Mouse (Mus musculus): Measurements from ENCODE around the gene Tead1. TPM values are rescaled to one million over a fixed set of nuclear protein-coding genes. Genes with fewer than 3 reads are reported as not detected.

The Tead1 gene
- polyA plus RNA-seq, 1 experiment, result 18.8 TPM

DNA sequence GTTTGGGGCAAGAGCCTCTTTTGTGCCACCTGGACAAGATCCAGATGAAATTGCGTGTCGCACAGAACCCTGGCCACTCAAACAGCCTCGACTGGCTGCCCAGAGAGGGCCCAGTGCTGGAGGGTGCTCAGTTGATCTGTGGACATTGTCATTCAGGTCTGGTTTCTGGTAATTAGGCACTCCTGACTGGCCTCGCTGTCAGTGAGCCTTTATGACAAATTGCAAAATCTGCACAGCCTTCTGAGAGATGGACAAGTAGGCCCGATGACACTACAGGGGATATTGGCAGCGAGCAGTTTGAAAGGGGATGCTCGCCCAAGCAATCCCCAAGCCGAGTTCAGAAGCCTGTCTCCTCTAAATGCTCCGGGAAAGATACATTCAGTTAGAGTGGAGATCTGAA is 157.0 kb downstream of the Tead1 start:
- TF ChIP-seq MAX (IDR thresholded peaks at IDR 0.05; ENCODE audit: low read depth) (no peak), E2F4 (IDR thresholded peaks at IDR 0.05; ENCODE audit: insufficient read depth) (no peak), MYOG (IDR thresholded peaks at IDR 0.05; ENCODE audit: control insufficient read depth in 1 of 3, insufficient read depth in 1 of 3, insufficient read length in 2 of 3, low read depth in 2 of 3) (no peak), TCF3 (IDR thresholded peaks at IDR 0.05; ENCODE audit: insufficient read length, low read depth) (no peak), USF1 (IDR thresholded peaks at IDR 0.05; ENCODE audit: low read depth) (no peak), TCF12 (IDR thresholded peaks at IDR 0.05; ENCODE audit: insufficient read depth, poor library complexity, severe bottlenecking) (no peak), SRF (IDR thresholded peaks at IDR 0.05; ENCODE audit: control insufficient read depth, insufficient read length, low read depth) (no peak), POLR2AphosphoS2 (IDR thresholded peaks at IDR 0.05; ENCODE audit: insufficient read length, low read depth) (no peak), MYOD1 (IDR thresholded peaks at IDR 0.05; ENCODE audit: control insufficient read depth in 1 of 3, insufficient read length in 2 of 3, low read depth in 2 of 3) (no peak), REST (IDR thresholded peaks at IDR 0.05; ENCODE audit: insufficient read depth, insufficient read length) (no peak), POLR2A (IDR thresholded peaks at IDR 0.05; ENCODE audit: insufficient read length, low read depth) (no peak), CEBPB (IDR thresholded peaks at IDR 0.05; ENCODE audit: insufficient read depth, poor library complexity, severe bottlenecking) (no peak)
- H3K27me3 ChIP-seq (ENCODE audit: control insufficient read depth, insufficient read depth, insufficient read length), result no peaks in the 10 kb centered on the region
- H3K79me2 ChIP-seq (ENCODE audit: control insufficient read depth, insufficient read depth), result peaks cover 50% of the 10 kb centered on the region
- no peak overlapping the region for H3ac ChIP-seq (ENCODE audit: control insufficient read depth, insufficient read length)
- no peaks in the 10 kb centered on the region for H3K36me3 ChIP-seq (ENCODE audit: control insufficient read depth, insufficient read depth)
- no peak overlapping the region for H3K4me2 ChIP-seq (ENCODE audit: low read depth)
- no peak overlapping the region for H3K4me3 ChIP-seq

DNA sequence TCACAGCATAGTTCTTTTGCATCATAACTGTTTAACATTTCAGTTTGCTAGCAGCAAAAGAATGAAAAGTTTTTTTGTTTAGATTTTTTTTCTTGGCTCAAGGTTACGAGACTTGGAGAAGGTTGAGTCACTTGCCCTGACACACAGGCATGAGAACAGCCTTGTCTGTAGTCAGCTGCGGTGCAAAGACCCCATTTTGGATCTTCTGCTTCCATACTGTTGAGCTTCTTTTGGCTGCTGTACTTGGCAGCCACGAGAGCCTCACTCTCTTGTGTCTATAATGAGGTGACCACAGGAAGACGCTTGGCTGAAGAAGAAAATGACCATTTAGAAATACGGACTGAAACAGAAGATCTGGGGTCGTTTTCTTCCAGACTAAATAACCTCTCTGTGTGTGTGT is 159.0 kb downstream of the Tead1 start:
- Histone ChIP-seq H3K36me3 (ENCODE audit: control insufficient read depth, insufficient read depth) (no peaks in the 10 kb centered on the region), H3K79me2 (ENCODE audit: control insufficient read depth, insufficient read depth) (peaks cover 37% of the 10 kb centered on the region), H3K4me3 (no peak overlapping the region), H3ac (ENCODE audit: control insufficient read depth, insufficient read length) (no peak overlapping the region), H3K27me3 (ENCODE audit: control insufficient read depth, insufficient read depth, insufficient read length) (no peaks in the 10 kb centered on the region), H3K4me2 (ENCODE audit: low read depth) (no peak overlapping the region)
- TF ChIP-seq POLR2AphosphoS2 (IDR thresholded peaks at IDR 0.05; ENCODE audit: insufficient read length, low read depth) (no peak), CEBPB (IDR thresholded peaks at IDR 0.05; ENCODE audit: insufficient read depth, poor library complexity, severe bottlenecking) (no peak), E2F4 (IDR thresholded peaks at IDR 0.05; ENCODE audit: insufficient read depth) (no peak), SRF (IDR thresholded peaks at IDR 0.05; ENCODE audit: control insufficient read depth, insufficient read length, low read depth) (no peak), MYOG (IDR thresholded peaks at IDR 0.05; ENCODE audit: control insufficient read depth in 1 of 3, insufficient read depth in 1 of 3, insufficient read length in 2 of 3, low read depth in 2 of 3) (no peak), POLR2A (IDR thresholded peaks at IDR 0.05; ENCODE audit: insufficient read length, low read depth) (no peak), REST (IDR thresholded peaks at IDR 0.05; ENCODE audit: insufficient read depth, insufficient read length) (no peak), TCF3 (IDR thresholded peaks at IDR 0.05; ENCODE audit: insufficient read length, low read depth) (no peak), MYOD1 (IDR thresholded peaks at IDR 0.05; ENCODE audit: control insufficient read depth in 1 of 3, insufficient read length in 2 of 3, low read depth in 2 of 3) (no peak), TCF12 (IDR thresholded peaks at IDR 0.05; ENCODE audit: insufficient read depth, poor library complexity, severe bottlenecking) (no peak), USF1 (IDR thresholded peaks at IDR 0.05; ENCODE audit: low read depth) (no peak), MAX (IDR thresholded peaks at IDR 0.05; ENCODE audit: low read depth) (no peak)

DNA sequence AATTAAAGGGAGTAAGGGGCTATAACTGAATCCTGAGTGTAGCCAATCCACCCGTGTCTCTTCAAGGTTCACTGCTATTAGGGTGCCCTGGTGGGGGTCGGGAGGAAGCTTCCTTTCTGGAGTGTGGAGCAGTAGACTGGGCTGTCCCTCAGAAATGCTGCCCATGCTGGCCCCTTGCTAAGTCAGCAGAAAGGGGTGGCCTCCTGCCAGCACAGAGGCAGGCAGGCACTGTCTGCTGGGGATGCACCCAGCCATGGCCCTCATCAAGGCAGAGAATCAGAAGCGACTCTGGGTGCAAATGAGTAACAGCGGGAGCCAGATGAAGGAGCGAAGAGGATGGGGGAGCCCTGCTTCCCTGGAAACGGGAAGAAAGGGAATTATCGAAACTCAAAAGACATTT is 161.2 kb downstream of the Tead1 start:
- Histone ChIP-seq H3K4me3 (no peak overlapping the region), H3K4me2 (ENCODE audit: low read depth) (no peak overlapping the region), H3K79me2 (ENCODE audit: control insufficient read depth, insufficient read depth) (peaks cover 26% of the 10 kb centered on the region), H3ac (ENCODE audit: control insufficient read depth, insufficient read length) (no peak overlapping the region), H3K36me3 (ENCODE audit: control insufficient read depth, insufficient read depth) (peaks cover 4% of the 10 kb centered on the region), H3K27me3 (ENCODE audit: control insufficient read depth, insufficient read depth, insufficient read length) (no peaks in the 10 kb centered on the region)
- no peak for TF ChIP-seq TCF12 (IDR thresholded peaks at IDR 0.05; ENCODE audit: insufficient read depth, poor library complexity, severe bottlenecking)

DNA sequence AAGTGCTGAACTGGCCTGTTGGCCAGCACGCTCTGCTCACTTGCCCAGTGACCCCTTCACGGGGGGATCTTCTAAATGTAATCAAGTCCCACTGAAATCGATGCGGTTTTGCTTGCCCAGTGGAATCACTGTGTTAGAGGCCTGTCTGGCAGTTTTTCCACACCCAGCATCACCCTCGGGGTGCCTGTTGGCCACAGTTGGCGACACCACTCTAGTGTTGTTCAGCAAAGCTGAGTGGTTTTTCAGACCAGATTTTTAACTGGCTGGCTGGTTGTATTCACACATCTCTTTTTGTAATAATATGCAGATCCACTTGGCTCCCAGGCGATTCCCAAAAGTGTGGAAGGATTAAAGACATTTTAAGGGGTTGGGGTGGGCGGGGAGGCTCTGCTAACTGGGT is 161.8 kb downstream of the Tead1 start:
- Histone ChIP-seq H3K4me2 (ENCODE audit: low read depth) (no peak overlapping the region), H3K4me3 (no peak overlapping the region), H3K79me2 (ENCODE audit: control insufficient read depth, insufficient read depth) (peaks cover 20% of the 10 kb centered on the region), H3ac (ENCODE audit: control insufficient read depth, insufficient read length) (no peak overlapping the region), H3K36me3 (ENCODE audit: control insufficient read depth, insufficient read depth) (peaks cover 4% of the 10 kb centered on the region), H3K27me3 (ENCODE audit: control insufficient read depth, insufficient read depth, insufficient read length) (no peaks in the 10 kb centered on the region)
- TF ChIP-seq USF1 (IDR thresholded peaks at IDR 0.05; ENCODE audit: low read depth), result no peak

DNA sequence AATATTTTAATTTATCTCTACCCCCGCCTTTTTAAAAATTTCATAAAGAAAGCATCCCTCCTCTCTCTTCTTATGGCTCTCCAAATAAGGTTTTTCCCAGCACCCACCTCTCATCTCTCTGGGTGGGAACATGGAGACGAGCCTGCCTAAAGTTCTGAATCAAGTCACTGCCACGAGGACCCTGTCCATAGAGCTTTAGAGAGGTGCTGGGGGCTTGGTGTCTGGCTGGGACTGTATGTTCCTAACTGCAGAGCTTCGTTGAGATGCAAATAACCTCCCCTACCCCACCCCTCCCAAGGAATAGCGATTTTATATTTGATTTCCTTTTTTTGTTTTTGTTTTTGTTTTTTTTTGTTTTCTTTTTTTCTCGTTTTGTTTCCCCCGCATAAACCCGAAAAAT is 162.4 kb downstream of the Tead1 start:
- TF ChIP-seq USF1 (IDR thresholded peaks at IDR 0.05; ENCODE audit: low read depth) (no peak), MYOG (IDR thresholded peaks at IDR 0.05; ENCODE audit: control insufficient read depth in 1 of 3, insufficient read depth in 1 of 3, insufficient read length in 2 of 3, low read depth in 2 of 3) (no peak), CEBPB (IDR thresholded peaks at IDR 0.05; ENCODE audit: insufficient read depth, poor library complexity, severe bottlenecking) (no peak), REST (IDR thresholded peaks at IDR 0.05; ENCODE audit: insufficient read depth, insufficient read length) (no peak), POLR2AphosphoS2 (IDR thresholded peaks at IDR 0.05; ENCODE audit: insufficient read length, low read depth) (no peak), TCF12 (IDR thresholded peaks at IDR 0.05; ENCODE audit: insufficient read depth, poor library complexity, severe bottlenecking) (no peak), MAX (IDR thresholded peaks at IDR 0.05; ENCODE audit: low read depth) (no peak), POLR2A (IDR thresholded peaks at IDR 0.05; ENCODE audit: insufficient read length, low read depth) (no peak), SRF (IDR thresholded peaks at IDR 0.05; ENCODE audit: control insufficient read depth, insufficient read length, low read depth) (no peak), E2F4 (IDR thresholded peaks at IDR 0.05; ENCODE audit: insufficient read depth) (no peak), TCF3 (IDR thresholded peaks at IDR 0.05; ENCODE audit: insufficient read length, low read depth) (no peak), MYOD1 (IDR thresholded peaks at IDR 0.05; ENCODE audit: control insufficient read depth in 1 of 3, insufficient read length in 2 of 3, low read depth in 2 of 3) (no peak)
- H3K27me3 ChIP-seq (ENCODE audit: control insufficient read depth, insufficient read depth, insufficient read length), result no peaks in the 10 kb centered on the region
- H3K36me3 ChIP-seq (ENCODE audit: control insufficient read depth, insufficient read depth), result peaks cover 4% of the 10 kb centered on the region
- H3K4me3 ChIP-seq, result no peak overlapping the region
- no peak overlapping the region for H3ac ChIP-seq (ENCODE audit: control insufficient read depth, insufficient read length)
- H3K4me2 ChIP-seq (ENCODE audit: low read depth), result no peak overlapping the region
- H3K79me2 ChIP-seq (ENCODE audit: control insufficient read depth, insufficient read depth), result peaks cover 14% of the 10 kb centered on the region

Data from myocyte (in vitro differentiated cells).